Comparison of ENCODE assay signal across 28 mouse cellular contexts in genomic region chr9:124146307-124146706, GRCm38 (mm10). TPM values are rescaled to one million over a fixed set of nuclear protein-coding genes. Genes with fewer than 3 reads are reported as not detected.
DNase-seq lines count a peak whose midpoint lies in the region; ATAC-seq and TF ChIP-seq lines count a peak whose summit lies in the region.
"Had no signal": no experiment of that assay in that cellular context is flagged by ENCODE, and none has a peak within 500 bp of the region (broad histone marks: within the 10 kb centered on the region; RNA-seq: fewer than 3 reads in every experiment).

No protein-coding gene starts in this region.

- H3K27ac ChIP-seq in bone marrow macrophage, adult 2 months (ENCODE audit: insufficient read depth, low read depth, low read length) = peak overlapping the region; percentile 91
- H3K27ac ChIP-seq in macrophage = peak overlapping the region; percentile 94
- no peak overlapping the region for H3K27ac ChIP-seq in kidney, adult 2 months (ENCODE audit: insufficient read depth, low read depth, low read length)
- H3K27ac ChIP-seq: embryonic facial prominence, embryonic 12.5 days; gastrocnemius, adult 2 months; heart, embryonic 13.5 days; hindbrain, postnatal 0 days; liver, embryonic 13.5 days; midbrain, embryonic 10.5 days; stomach, embryonic 15.5 days had no signal

- no peak for TF ChIP-seq CTCF in bone marrow macrophage, adult 2 months (IDR thresholded peaks at IDR 0.05; ENCODE audit: low read depth, low read length)
- TF ChIP-seq CTCF in kidney, adult 2 months (conservative IDR thresholded peaks at IDR 0.05; ENCODE audit: insufficient read depth, insufficient read length, low read depth, low read length) = no peak

- H3K36me3 ChIP-seq in macrophage (ENCODE audit: inconsistent target) = no peaks in the 10 kb centered on the region
- no peaks in the 10 kb centered on the region for H3K36me3 ChIP-seq in kidney, adult 2 months (ENCODE audit: control insufficient read depth, insufficient read depth, low read length)
- H3K36me3 ChIP-seq: embryonic facial prominence, embryonic 12.5 days; G1E; heart, embryonic 13.5 days; liver, embryonic 13.5 days; midbrain, embryonic 10.5 days; stomach, embryonic 15.5 days had no signal

- peak; percentile 73 for DNase-seq in 3T3-L1 (ENCODE audit: low read depth, low spot score)
- DNase-seq in frontal cortex, postnatal 36 days (ENCODE audit: low spot score in 2 of 2) = no peak
- DNase-seq in thymus, postnatal 14 days = no peak
- DNase-seq in kidney, adult 2 months = no peak
- no peak for DNase-seq in heart, adult 11 months
- DNase-seq: adrenal gland, postnatal 25 days; cerebellum, adult 11 months; cerebellum, postnatal 10 days; gastrocnemius, adult 2 months; heart, postnatal 14 days; kidney, adult 11 months; kidney, postnatal 10 days; liver, embryonic 13.5 days; lung, embryonic 14.5 days; right cerebral cortex, adult 18-20 months; thymus, adult 18-20 months; thymus, postnatal 4 days had no signal

- ATAC-seq in CD4-positive, CD25-positive, alpha-beta regulatory T cell, adult 4 months = peak; percentile 65
- ATAC-seq: hindbrain, postnatal 0 days; midbrain, embryonic 16.5 days had no signal

- H3K79me2 ChIP-seq in macrophage (ENCODE audit: inconsistent target) = no peaks in the 10 kb centered on the region

- H3K4me1 ChIP-seq in bone marrow macrophage, adult 2 months (ENCODE audit: control insufficient read depth, insufficient read depth, low read length) = peaks cover 31% of the 10 kb centered on the region
- H3K4me1 ChIP-seq in kidney, adult 2 months (ENCODE audit: control insufficient read depth, insufficient read depth, low read length) = no peaks in the 10 kb centered on the region
- H3K4me1 ChIP-seq: embryonic facial prominence, embryonic 12.5 days; heart, embryonic 13.5 days; liver, embryonic 13.5 days; midbrain, embryonic 10.5 days; stomach, embryonic 15.5 days had no signal

- TF ChIP-seq POLR2A in bone marrow macrophage, adult 2 months (IDR thresholded peaks at IDR 0.05; ENCODE audit: borderline replicate concordance, low read depth, low read length) = no peak
- TF ChIP-seq POLR2A in kidney, adult 2 months (IDR thresholded peaks at IDR 0.05; ENCODE audit: low read depth, low read length) = no peak

- no peaks in the 10 kb centered on the region; the same call in 1 of the 2 replicates for H3K27me3 ChIP-seq in kidney, adult 2 months (replicated peaks; ENCODE audit: control insufficient read depth, insufficient read depth, low read length)
- H3K27me3 ChIP-seq: embryonic facial prominence, embryonic 12.5 days; heart, embryonic 13.5 days; liver, embryonic 13.5 days; stomach, embryonic 15.5 days had no signal

- H3K4me3 ChIP-seq in bone marrow macrophage, adult 2 months (ENCODE audit: insufficient read depth, low read length) = no peak overlapping the region
- H3K4me3 ChIP-seq in macrophage (ENCODE audit: inconsistent target) = no peak overlapping the region
- no peak overlapping the region for H3K4me3 ChIP-seq in kidney, adult 2 months (ENCODE audit: insufficient read depth, low read depth, low read length)
- H3K4me3 ChIP-seq: embryonic facial prominence, embryonic 12.5 days; gastrocnemius, adult 2 months; heart, embryonic 13.5 days; liver, embryonic 13.5 days; midbrain, embryonic 10.5 days; stomach, embryonic 15.5 days had no signal

RNA-seq across cellular contexts. Expression of gene Ccr5, which starts 25.0 kb away (rescaled TPM):
- polyA plus RNA-seq in CD4-positive, CD25-positive, alpha-beta regulatory T cell, adult 4 months (2017; shearing (Covaris generic)) = 1 to 10 TPM; 6.1 to 6.7 TPM
- 370 and 381 TPM in 2 replicates for polyA plus RNA-seq in bone marrow macrophage, adult 2 months (2012; ENCODE audit: insufficient read depth, insufficient read length, missing spikeins)
- total RNA-seq in macrophage (2018; cell fraction: chromatin; rRNA removed) = 10 to 100 TPM in 24 of 26 experiments, 1 to 10 TPM in 2; 6.4 to 67.8 (median 36.9) TPM
- total RNA-seq in macrophage (2018; cell fraction: cytosol; rRNA removed) = 10 to 100 TPM; 11.2 to 47.8 (median 22.9) TPM
- total RNA-seq in macrophage (2018; cell fraction: nucleus; rRNA removed) = 100 to 1,000 TPM in 3 of 26 experiments, 10 to 100 TPM in 23; 35.1 to 108 (median 75.8) TPM
- polyA plus RNA-seq in macrophage (2018) = 25.3 to 36.3 TPM (median 25.4 TPM) in 3 replicates
- 0.88 and 1.3 TPM in 2 replicates for polyA plus RNA-seq in kidney, adult 2 months (2012; rRNA removed)
- polyA plus RNA-seq: G1E had no signal

RNA-seq across cellular contexts. Expression of gene Ccr2, which starts 44.6 kb away (rescaled TPM):
- polyA plus RNA-seq in CD4-positive, CD25-positive, alpha-beta regulatory T cell, adult 4 months (2017; shearing (Covaris generic)) = 10 to 100 TPM; 48.7 to 51.9 TPM
- polyA plus RNA-seq in bone marrow macrophage, adult 2 months (2012; ENCODE audit: insufficient read depth, insufficient read length, missing spikeins) = 126 and 129 TPM in 2 replicates
- 1 to 10 TPM in 22 of 26 experiments, under 1 TPM in 4; 0.13 to 3.2 (median 1.6) TPM for total RNA-seq in macrophage (2018; cell fraction: chromatin; rRNA removed)
- total RNA-seq in macrophage (2018; cell fraction: cytosol; rRNA removed) = 10 to 100 TPM in 7 of 26 experiments, 1 to 10 TPM in 19; 3.3 to 16.4 (median 8.1) TPM
- 10 to 100 TPM in 16 of 26 experiments, 1 to 10 TPM in 10; 3.2 to 27.2 (median 11.5) TPM for total RNA-seq in macrophage (2018; cell fraction: nucleus; rRNA removed)
- polyA plus RNA-seq in macrophage (2018) = 12.0 to 16.3 TPM (median 12.9 TPM) in 3 replicates
- 1.4 and 2.1 TPM in 2 replicates for polyA plus RNA-seq in kidney, adult 2 months (2012; rRNA removed)
- total RNA-seq: hindbrain, postnatal 0 days had no signal
- polyA plus RNA-seq: G1E; midbrain, embryonic 16.5 days; neural tube, embryonic 14.5 days had no signal
